Mouse (Mus musculus): ENCODE measurements around the gene Rpusd4. TPM values are rescaled to one million over a fixed set of nuclear protein-coding genes. Genes with fewer than 3 reads are reported as not detected.

Rpusd4 gene
- polyA plus RNA-seq, 1 experiment from 2014 or later = 20.3 TPM

- H3K9me3 ChIP-seq = no peaks in the 10 kb centered on the region
- 32% methylated on average over 9 of the region's 9 CpGs for WGBS
- no peak overlapping the region for H3K4me3 ChIP-seq (replicated peaks)
- H3K27ac ChIP-seq = no peak overlapping the region
- H3K36me3 ChIP-seq = no peaks in the 10 kb centered on the region
- H3K27me3 ChIP-seq = peaks cover 58% of the 10 kb centered on the region
- peaks cover 32% of the 10 kb centered on the region for H3K4me1 ChIP-seq (replicated peaks)
- peak; percentile 38; the same call in 1 of the 2 replicates for ATAC-seq
- no peak overlapping the region for H3K4me2 ChIP-seq (replicated peaks)
- no peak overlapping the region for H3K9ac ChIP-seq (replicated peaks)
Measured at GRCm38 (mm10) chr9:35318537-35319172, 51.0 kb downstream of the Rpusd4 start.

GRCm38 (mm10) chr9:35320288-35320687 is 52.6 kb downstream of the Rpusd4 start:
- H3K9ac ChIP-seq (replicated peaks) = no peak overlapping the region
- H3K36me3 ChIP-seq = no peaks in the 10 kb centered on the region
- peaks cover 72% of the 10 kb centered on the region for H3K27me3 ChIP-seq
- H3K4me1 ChIP-seq (replicated peaks) = peaks cover 26% of the 10 kb centered on the region
- H3K4me3 ChIP-seq (replicated peaks) = no peak overlapping the region
- 92% methylated on average over 4 of the region's 4 CpGs for WGBS
- H3K4me2 ChIP-seq (replicated peaks) = no peak overlapping the region
- no peak overlapping the region for H3K27ac ChIP-seq
- ATAC-seq = no peak
- H3K9me3 ChIP-seq = no peaks in the 10 kb centered on the region

DNA sequence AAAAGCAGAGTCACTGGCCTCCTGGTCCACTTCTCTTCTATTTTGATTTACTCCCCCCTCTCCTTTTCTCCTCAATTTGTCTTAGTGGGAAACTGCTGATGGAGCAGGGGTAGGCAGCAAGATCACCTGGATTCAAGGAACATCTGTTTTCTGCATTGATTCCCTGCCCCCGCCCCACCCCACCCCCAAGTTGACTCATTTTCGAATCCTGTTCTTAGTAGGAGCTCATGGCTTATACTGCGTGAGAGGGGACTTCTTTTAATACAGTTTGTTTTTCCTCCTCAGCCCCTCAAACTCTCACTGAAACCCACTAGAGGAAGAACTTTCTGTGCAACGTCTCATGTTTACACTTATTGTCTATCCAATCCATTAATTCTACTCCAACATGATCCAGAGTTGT is 56.3 kb downstream of the Rpusd4 start:
- H3K4me1 ChIP-seq (replicated peaks) = peaks cover 5% of the 10 kb centered on the region
- no peaks in the 10 kb centered on the region for H3K36me3 ChIP-seq
- WGBS = 86% methylated on average over 4 of the region's 4 CpGs
- no peak overlapping the region for H3K4me3 ChIP-seq (replicated peaks)
- no peak overlapping the region for H3K4me2 ChIP-seq (replicated peaks)
- no peak overlapping the region for H3K9ac ChIP-seq (replicated peaks)
- H3K27ac ChIP-seq = no peak overlapping the region
- H3K27me3 ChIP-seq = peaks cover 77% of the 10 kb centered on the region
- no peaks in the 10 kb centered on the region for H3K9me3 ChIP-seq
- ATAC-seq = no peak

GRCm38 (mm10) chr9:35324571-35324970 is 56.9 kb downstream of the Rpusd4 start:
- ATAC-seq = no peak
- Histone ChIP-seq H3K4me2 (replicated peaks) (no peak overlapping the region), H3K27me3 (peaks cover 78% of the 10 kb centered on the region), H3K27ac (no peak overlapping the region), H3K4me3 (replicated peaks) (no peak overlapping the region), H3K4me1 (replicated peaks) (0 out of 2 replicates have a peak, but pooled peaks cover 3% of the 10 kb centered on the region), H3K36me3 (no peaks in the 10 kb centered on the region), H3K9ac (replicated peaks) (no peak overlapping the region), H3K9me3 (no peaks in the 10 kb centered on the region)
- WGBS = 68% methylated on average over 2 of the region's 2 CpGs

DNA sequence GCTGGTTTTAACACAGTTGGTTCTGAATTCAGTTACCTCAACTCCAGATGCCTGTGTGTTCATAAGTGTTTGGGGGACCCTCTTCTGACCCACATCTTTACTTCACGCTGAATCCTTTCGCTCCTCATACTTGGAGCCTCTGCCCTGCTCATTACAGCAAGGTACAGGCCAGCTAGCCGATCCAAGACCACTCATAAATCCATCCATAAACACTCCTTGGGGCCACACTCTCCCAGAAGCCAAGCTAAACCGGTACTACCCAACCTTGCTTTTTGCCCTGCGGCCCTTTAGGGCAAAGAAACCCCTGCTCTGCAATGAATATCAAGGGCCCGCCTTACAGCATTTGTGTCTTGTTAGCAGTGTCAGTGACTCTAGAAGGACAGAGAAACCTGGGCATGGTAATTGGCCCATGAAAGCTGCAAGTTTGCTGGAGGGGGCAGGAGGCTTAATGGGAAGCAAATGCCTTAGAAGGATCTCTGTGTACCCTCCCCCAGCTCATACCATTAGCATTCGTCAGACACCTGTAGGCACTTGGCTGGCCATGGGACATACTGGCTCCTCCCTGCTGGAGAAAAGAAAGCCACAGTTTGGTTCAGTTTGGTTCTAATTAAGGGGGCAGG is 59.1 kb downstream of the Rpusd4 start:
- H3K36me3 ChIP-seq = no peaks in the 10 kb centered on the region
- ATAC-seq = no peak
- WGBS = 71% methylated on average over 7 of the region's 7 CpGs
- H3K4me1 ChIP-seq (replicated peaks) = peaks cover 23% of the 10 kb centered on the region
- peaks cover 77% of the 10 kb centered on the region for H3K27me3 ChIP-seq
- H3K4me3 ChIP-seq (replicated peaks) = no peak overlapping the region
- no peaks in the 10 kb centered on the region for H3K9me3 ChIP-seq
- H3K27ac ChIP-seq = no peak overlapping the region
- no peak overlapping the region for H3K4me2 ChIP-seq (replicated peaks)
- no peak overlapping the region for H3K9ac ChIP-seq (replicated peaks)

Other genes with a start within 250 kb of the Rpusd4 start
- 7.8 and 8.3 TPM in 2 replicates for gene St3gal4, start 148.6 kb upstream of the Rpusd4 start, polyA plus RNA-seq (2015; fragmentation: Nextera tagmentation; extraction: Ambion mirVana)
- 86.4 and 88.0 TPM in 2 replicates for gene Dcps, start 91.8 kb upstream of the Rpusd4 start, polyA plus RNA-seq (2015; fragmentation: Nextera tagmentation; extraction: Ambion mirVana)
- gene Srpr, start 67.7 kb upstream of the Rpusd4 start, polyA plus RNA-seq (2015; fragmentation: Nextera tagmentation; extraction: Ambion mirVana) = 69.9 and 79.9 TPM in 2 replicates
- gene Tirap, start 67.6 kb upstream of the Rpusd4 start, polyA plus RNA-seq (2015; fragmentation: Nextera tagmentation; extraction: Ambion mirVana) = 6.7 and 6.9 TPM in 2 replicates
- gene Foxred1, start 56.8 kb upstream of the Rpusd4 start, polyA plus RNA-seq (2015; fragmentation: Nextera tagmentation; extraction: Ambion mirVana) = 48.4 and 49.2 TPM in 2 replicates
- gene Fam118b, start 60 bp upstream of the Rpusd4 start, polyA plus RNA-seq (2015; fragmentation: Nextera tagmentation; extraction: Ambion mirVana) = 83.1 and 86.8 TPM in 2 replicates
- gene Cdon, start 153.3 kb downstream of the Rpusd4 start, polyA plus RNA-seq (2015; fragmentation: Nextera tagmentation; extraction: Ambion mirVana) = 9.2 and 10.7 TPM in 2 replicates